Mouse (Mus musculus) kidney, embryonic 14.5 days (tissue): Measurements from ENCODE around the gene Rrnad1. TPM values are rescaled to one million over a fixed set of nuclear protein-coding genes. Genes with fewer than 3 reads are reported as not detected.
A peak's percentile ranks its signal among the peaks of the same experiment; 100 is the strongest.
"Not testable (repeated sequence)": the region's sequence is repeated elsewhere in the genome, so short reads cannot be mapped to it uniquely, and the experiment has no call there.

ENCODE experiments used
- ATAC-seq: fragments of 200-750 bp; cut with Nextera tagmentation; 2 replicates; pipeline ENCODE4 v1.8.0; 2017; ENCODE audit warnings: moderate number of reproducible peaks, mild to moderate bottlenecking, moderate TSS enrichment, moderate library complexity; ENCODE audit not compliant: low FRiP score, low TSS enrichment
- H3K27ac ChIP-seq: fragments of 300-500 bp; sonication (generic); 2 replicates; pipeline ENCODE4 v1.5.1; 2014; ENCODE audit warnings: low read depth, mild to moderate bottlenecking, low read length, moderate library complexity, mixed read lengths
- H3K27me3 ChIP-seq: fragments of 300-500 bp; sonication (generic); 2 replicates; pipeline ENCODE4 v1.6.1; 2014; ENCODE audit warnings: mild to moderate bottlenecking, low read length; ENCODE audit not compliant: control insufficient read depth, insufficient read depth
- H3K36me3 ChIP-seq: fragments of 300-500 bp; sonication (generic); 2 replicates; pipeline ENCODE4 v1.6.1; 2014; ENCODE audit warnings: low read length, mixed read lengths; ENCODE audit not compliant: control insufficient read depth, insufficient read depth
- H3K4me1 ChIP-seq: fragments of 300-500 bp; sonication (generic); 2 replicates; pipeline ENCODE4 v1.6.1; 2014; ENCODE audit warnings: low read length, mixed read lengths; ENCODE audit not compliant: control insufficient read depth, insufficient read depth
- H3K4me2 ChIP-seq: fragments of 300-500 bp; sonication (generic); replicated peaks from 2 replicates; pipeline ENCODE4 v1.6.1; 2014; ENCODE audit warnings: low read depth, mild to moderate bottlenecking, low read length
- H3K4me3 ChIP-seq: fragments of 300-500 bp; sonication (generic); 2 replicates; pipeline ENCODE4 v1.5.1; 2014; ENCODE audit warnings: mild to moderate bottlenecking, low read length
- H3K9ac ChIP-seq: fragments of 300-500 bp; sonication (generic); 2 replicates; pipeline ENCODE4 v1.6.1; 2014; ENCODE audit warnings: low read depth, mild to moderate bottlenecking, low read length, moderate library complexity
- H3K9me3 ChIP-seq: fragments of 300-500 bp; sonication (generic); 2 replicates; pipeline ENCODE4 v1.6.1; 2016; ENCODE audit warnings: low read length; ENCODE audit not compliant: control insufficient read depth
- WGBS: fragments of 180-500 bp; shearing (Covaris S2); extraction: QIAGEN DNeasy Blood & Tissue Kit; methylation state at CpG from one replicate; pipeline ENCODE4 v1.1.7; 2014; 5-methylcytosine and 5-hydroxymethylcytosine counted together
- polyA plus RNA-seq: library from polyadenylated mRNA; unstranded; fragments of >200 nt; fragmentation: Nextera tagmentation; extraction: Ambion mirVana; gene quantifications from 2 replicates; pipeline ENCODE4 v1.2.1, GENCODE M21; 2014

The Rrnad1 gene
- polyA plus RNA-seq, 1 experiment from 2014 or later, result 21.6 TPM

GRCm38 (mm10) chr3:87903821-87904220 is 26.7 kb downstream of the Rrnad1 start:
- peak overlapping the region; percentile 42; the same call in 1 of the 2 replicates for H3K27ac ChIP-seq
- no peak for ATAC-seq
- H3K9me3 ChIP-seq, result no peaks in the 10 kb centered on the region
- H3K4me2 ChIP-seq, result no peak overlapping the region
- H3K36me3 ChIP-seq, result no peaks in the 10 kb centered on the region
- H3K4me1 ChIP-seq, result peaks cover 13% of the 10 kb centered on the region
- H3K4me3 ChIP-seq, result no peak overlapping the region
- no peaks in the 10 kb centered on the region for H3K27me3 ChIP-seq
- no peak overlapping the region for H3K9ac ChIP-seq
- 47% methylated on average over 5 of the region's 5 CpGs for WGBS

DNA sequence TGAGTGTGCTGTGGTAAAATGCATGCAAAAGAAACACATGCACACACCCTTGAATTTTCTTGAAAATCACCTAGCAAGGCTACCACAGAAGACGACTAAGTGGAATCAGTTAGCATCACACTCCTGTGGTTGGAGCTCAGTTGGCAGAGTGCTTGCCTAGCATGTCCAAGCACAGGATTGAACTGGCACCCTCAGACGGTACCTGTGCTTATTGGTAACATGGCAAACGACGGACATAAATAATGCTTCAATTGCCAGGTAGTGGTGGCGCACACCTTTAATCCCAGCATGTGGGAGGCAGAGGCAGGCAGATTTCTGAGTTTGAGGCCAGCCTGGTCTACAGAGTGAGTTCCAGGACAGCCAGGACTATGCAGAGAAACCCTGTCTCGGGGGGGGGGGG is 28.6 kb downstream of the Rrnad1 start:
- not testable (repeated sequence) for H3K9ac ChIP-seq, H3K36me3 ChIP-seq, H3K4me1 ChIP-seq, ATAC-seq, H3K9me3 ChIP-seq, H3K27ac ChIP-seq, H3K27me3 ChIP-seq, H3K4me2 ChIP-seq, H3K4me3 ChIP-seq
- 87% methylated on average over 5 of the region's 6 CpGs for WGBS

GRCm38 (mm10) chr3:87901036-87901624 is 29.4 kb downstream of the Rrnad1 start:
- Histone ChIP-seq H3K36me3 (no peaks in the 10 kb centered on the region), H3K4me1 (no peaks in the 10 kb centered on the region), H3K27me3 (no peaks in the 10 kb centered on the region), H3K9me3 (no peaks in the 10 kb centered on the region), H3K4me2 (no peak overlapping the region), H3K4me3 (no peak overlapping the region), H3K27ac (no peak overlapping the region), H3K9ac (no peak overlapping the region)
- WGBS, result 50% methylated on average over 1 of the region's 1 CpGs
- no peak for ATAC-seq

DNA sequence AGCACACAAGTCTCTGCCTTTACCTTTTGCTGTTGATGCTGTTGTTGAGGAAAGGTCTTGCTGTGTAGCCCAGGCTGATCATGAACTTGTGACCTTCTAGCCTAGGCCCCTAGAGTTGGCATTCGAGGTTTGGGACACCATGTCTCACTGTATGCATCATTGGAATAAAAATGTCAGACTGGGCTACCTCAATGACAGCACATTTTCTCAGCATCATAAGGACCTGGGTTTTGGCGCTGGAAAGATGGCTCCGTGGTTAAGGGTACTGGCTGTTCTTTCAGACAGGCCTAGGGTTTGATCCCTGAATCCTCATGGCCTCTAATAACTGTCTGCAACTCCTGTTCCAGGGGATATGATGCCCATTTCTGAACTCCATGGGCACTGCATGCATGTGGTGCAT is 30.7 kb downstream of the Rrnad1 start:
- H3K9ac ChIP-seq, result no peak overlapping the region
- H3K4me1 ChIP-seq, result no peaks in the 10 kb centered on the region
- H3K36me3 ChIP-seq, result no peaks in the 10 kb centered on the region
- no peak overlapping the region for H3K4me3 ChIP-seq
- no peak overlapping the region for H3K27ac ChIP-seq
- ATAC-seq, result no peak
- H3K4me2 ChIP-seq, result no peak overlapping the region
- no peaks in the 10 kb centered on the region for H3K27me3 ChIP-seq
- no peaks in the 10 kb centered on the region for H3K9me3 ChIP-seq
- 77% methylated on average over 3 of the region's 3 CpGs for WGBS

GRCm38 (mm10) chr3:87899266-87899665 is 31.3 kb downstream of the Rrnad1 start:
- no peak for ATAC-seq
- Histone ChIP-seq H3K4me3 (no peak overlapping the region), H3K36me3 (no peaks in the 10 kb centered on the region), H3K27me3 (no peaks in the 10 kb centered on the region), H3K4me2 (no peak overlapping the region), H3K9ac (no peak overlapping the region), H3K9me3 (no peaks in the 10 kb centered on the region), H3K27ac (no peak overlapping the region), H3K4me1 (no peaks in the 10 kb centered on the region)
- WGBS, result 75% methylated on average over 3 of the region's 3 CpGs

DNA sequence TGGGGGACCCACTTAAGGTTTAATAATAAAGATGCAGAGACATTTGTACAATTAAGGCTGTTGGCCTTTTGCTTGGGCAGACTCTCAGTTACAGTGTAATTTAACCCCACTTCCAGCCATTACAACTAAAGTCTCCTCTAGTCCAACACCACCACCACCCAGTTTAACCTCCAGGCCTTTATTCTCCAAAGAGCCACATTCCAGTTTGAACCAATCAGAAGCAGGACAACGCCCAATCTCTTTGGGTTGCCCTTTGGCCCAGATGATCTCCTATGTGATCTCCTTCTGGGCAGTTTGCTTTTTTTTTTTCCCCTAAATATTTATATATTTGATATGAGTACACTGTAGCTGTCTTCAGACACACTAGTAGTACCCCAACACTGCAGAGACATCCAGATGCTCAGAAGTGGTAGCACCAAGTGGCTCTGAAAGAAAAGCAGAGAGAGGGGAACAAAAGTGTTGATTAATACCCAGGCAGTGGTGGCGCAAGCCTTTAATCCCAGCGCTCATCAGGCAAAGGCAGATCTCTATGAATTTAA is 37.1 kb downstream of the Rrnad1 start:
- Histone ChIP-seq H3K9ac (no peak overlapping the region), H3K27ac (no peak overlapping the region), H3K27me3 (no peaks in the 10 kb centered on the region), H3K4me3 (no peak overlapping the region), H3K36me3 (no peaks in the 10 kb centered on the region), H3K9me3 (no peaks in the 10 kb centered on the region), H3K4me2 (no peak overlapping the region), H3K4me1 (no peaks in the 10 kb centered on the region)
- ATAC-seq, result no peak
- 81% methylated on average over 3 of the region's 3 CpGs for WGBS

DNA sequence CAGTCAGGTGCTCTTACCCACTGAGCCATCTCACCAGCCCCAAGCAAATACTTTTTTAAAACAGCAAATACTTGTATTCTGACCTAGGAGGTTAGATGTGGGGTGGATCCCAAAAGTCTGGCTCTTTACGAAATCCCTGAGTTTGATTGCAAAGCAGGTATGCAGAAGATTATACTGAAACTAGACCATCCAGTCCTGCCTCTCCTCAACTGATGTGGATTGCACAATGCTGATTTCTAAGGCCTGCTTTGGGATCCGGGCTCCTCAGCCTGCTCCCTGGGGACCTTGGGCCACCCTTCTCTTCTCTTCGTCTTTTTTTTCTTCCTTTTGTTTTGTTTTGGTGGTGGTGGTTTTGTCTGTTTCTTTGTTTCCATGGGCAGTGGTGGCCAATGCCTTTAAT is 39.0 kb downstream of the Rrnad1 start:
- H3K4me1 ChIP-seq, result no peaks in the 10 kb centered on the region
- H3K9me3 ChIP-seq, result no peaks in the 10 kb centered on the region
- 69% methylated on average over 3 of the region's 3 CpGs for WGBS
- H3K27ac ChIP-seq, result no peak overlapping the region
- no peak overlapping the region for H3K4me3 ChIP-seq
- H3K27me3 ChIP-seq, result no peaks in the 10 kb centered on the region
- ATAC-seq, result no peak
- H3K36me3 ChIP-seq, result no peaks in the 10 kb centered on the region
- no peak overlapping the region for H3K9ac ChIP-seq
- no peak overlapping the region for H3K4me2 ChIP-seq

GRCm38 (mm10) chr3:87887400-87887799 is 43.1 kb downstream of the Rrnad1 start:
- H3K4me2 ChIP-seq, ATAC-seq, H3K9me3 ChIP-seq, H3K27ac ChIP-seq, H3K36me3 ChIP-seq, H3K27me3 ChIP-seq, H3K9ac ChIP-seq, H3K4me3 ChIP-seq: not testable (repeated sequence)
- peaks cover 15% of the 10 kb centered on the region for H3K4me1 ChIP-seq
- WGBS, result 82% methylated on average over 4 of the region's 4 CpGs

DNA sequence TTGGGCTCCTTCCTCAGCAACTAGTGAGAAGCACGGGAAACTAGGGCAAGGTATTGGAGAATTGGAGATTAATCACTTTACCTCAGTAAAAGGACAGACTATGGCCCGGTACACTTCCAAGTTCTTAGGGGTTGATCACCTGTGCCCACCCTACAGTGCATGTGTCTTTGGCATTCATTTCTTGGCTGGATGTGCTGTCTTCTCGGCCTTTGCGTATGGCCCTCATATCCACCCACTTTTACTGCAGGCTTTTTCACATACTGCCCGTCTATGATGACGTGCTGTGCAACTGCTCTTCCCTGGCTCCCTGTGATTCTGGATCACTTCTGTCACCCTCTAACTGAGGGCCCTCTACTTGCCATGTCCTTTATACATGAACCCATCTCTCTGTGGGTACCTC is 44.1 kb downstream of the Rrnad1 start:
- H3K36me3 ChIP-seq, result no peaks in the 10 kb centered on the region; the same call in 1 of the 2 replicates
- peak overlapping the region; percentile 98; the same call in 1 of the 2 replicates for H3K4me3 ChIP-seq
- no peak overlapping the region; the same call in 1 of the 2 replicates for H3K4me2 ChIP-seq
- H3K9ac ChIP-seq, result peak overlapping the region; percentile 52; the same call in 1 of the 2 replicates
- no peaks in the 10 kb centered on the region for H3K27me3 ChIP-seq
- WGBS, result 85% methylated on average over 6 of the region's 6 CpGs
- H3K4me1 ChIP-seq, result peaks cover 15% of the 10 kb centered on the region
- no peaks in the 10 kb centered on the region for H3K9me3 ChIP-seq
- H3K27ac ChIP-seq, result no peak overlapping the region
- ATAC-seq, result no peak
